Mouse (Mus musculus) forebrain, embryonic 15.5 days (tissue): ENCODE measurements around the gene Mrtfa. TPM values are rescaled to one million over a fixed set of nuclear protein-coding genes. Genes with fewer than 3 reads are reported as not detected.
A peak's percentile ranks its signal among the peaks of the same experiment; 100 is the strongest.

Source experiments
- ATAC-seq: fragments of 200-750 bp; cut with Nextera tagmentation; replicated peaks from 2 replicates; pipeline ENCODE4 v1.8.0; 2017; ENCODE audit warnings: mild to moderate bottlenecking, moderate TSS enrichment, moderate library complexity
- H3K27ac ChIP-seq: fragments of 300-500 bp; sonication (generic); replicated peaks from 2 replicates; pipeline ENCODE4 v1.5.1; 2015; ENCODE audit warnings: mild to moderate bottlenecking, inconsistent platforms
- H3K27me3 ChIP-seq: fragments of 300-500 bp; sonication (generic); 2 replicates; pipeline ENCODE4 v1.6.1; 2015; ENCODE audit warnings: inconsistent platforms
- H3K36me3 ChIP-seq: fragments of 300-500 bp; sonication (generic); 2 replicates; pipeline ENCODE4 v1.6.1; 2015; ENCODE audit warnings: mild to moderate bottlenecking, inconsistent platforms
- H3K4me1 ChIP-seq: fragments of 300-500 bp; sonication (generic); 2 replicates; pipeline ENCODE4 v1.6.1; 2015; ENCODE audit warnings: inconsistent platforms
- H3K4me2 ChIP-seq: fragments of 300-500 bp; sonication (generic); replicated peaks from 2 replicates; pipeline ENCODE4 v1.6.1; 2015; ENCODE audit warnings: mild to moderate bottlenecking, inconsistent platforms
- H3K4me3 ChIP-seq: fragments of 300-500 bp; sonication (generic); 2 replicates; pipeline ENCODE4 v1.5.1; 2015; ENCODE audit warnings: mild to moderate bottlenecking, inconsistent platforms
- H3K9ac ChIP-seq: fragments of 300-500 bp; sonication (generic); replicated peaks from 2 replicates; pipeline ENCODE4 v1.6.1; 2015; ENCODE audit warnings: mild to moderate bottlenecking, inconsistent platforms
- H3K9me3 ChIP-seq: fragments of 300-500 bp; sonication (generic); 2 replicates; pipeline ENCODE4 v1.6.1; 2016; ENCODE audit warnings: inconsistent platforms
- WGBS: fragments of 180-500 bp; shearing (Covaris S2); methylation state at CpG from one replicate; pipeline ENCODE4 v1.1.7; 2015; ENCODE audit warnings: mixed read lengths; 5-methylcytosine and 5-hydroxymethylcytosine counted together
- polyA plus RNA-seq: library from polyadenylated mRNA; unstranded; fragments of >200 nt; fragmentation: Nextera tagmentation; extraction: Ambion mirVana; gene quantifications from 2 replicates; pipeline ENCODE4 v1.2.1, GENCODE M21; 2015

The Mrtfa gene
- polyA plus RNA-seq, 1 experiment from 2014 or later, result 24.1 TPM

DNA sequence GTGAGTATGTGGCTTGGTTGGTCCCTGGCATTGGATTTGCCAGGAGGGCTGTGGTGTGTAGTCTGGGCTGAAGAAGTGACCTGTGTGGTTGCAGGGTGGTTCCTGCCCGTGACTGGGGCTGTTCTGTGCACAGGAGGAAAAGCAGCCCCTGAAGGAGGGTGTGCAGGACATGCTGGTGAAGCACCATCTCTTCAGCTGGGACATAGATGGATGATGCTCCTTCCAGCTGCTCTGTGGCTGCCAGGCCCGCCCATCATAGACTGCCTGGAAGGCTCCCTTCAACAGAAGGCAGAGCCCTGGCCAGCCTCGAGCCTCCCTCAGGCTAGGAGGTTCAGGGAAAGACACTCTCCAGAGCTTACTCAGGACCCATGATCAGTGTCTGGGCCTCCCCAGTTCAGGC, 179.0 kb downstream of the Mrtfa start:
- Histone ChIP-seq H3K27me3 (no peaks in the 10 kb centered on the region), H3K4me1 (no peaks in the 10 kb centered on the region), H3K27ac (no peak overlapping the region), H3K9me3 (no peaks in the 10 kb centered on the region), H3K4me2 (no peak overlapping the region), H3K36me3 (peaks cover 58% of the 10 kb centered on the region), H3K9ac (no peak overlapping the region), H3K4me3 (no peak overlapping the region)
- WGBS, result 86% methylated on average over 3 of the region's 3 CpGs
- no peak for ATAC-seq

DNA sequence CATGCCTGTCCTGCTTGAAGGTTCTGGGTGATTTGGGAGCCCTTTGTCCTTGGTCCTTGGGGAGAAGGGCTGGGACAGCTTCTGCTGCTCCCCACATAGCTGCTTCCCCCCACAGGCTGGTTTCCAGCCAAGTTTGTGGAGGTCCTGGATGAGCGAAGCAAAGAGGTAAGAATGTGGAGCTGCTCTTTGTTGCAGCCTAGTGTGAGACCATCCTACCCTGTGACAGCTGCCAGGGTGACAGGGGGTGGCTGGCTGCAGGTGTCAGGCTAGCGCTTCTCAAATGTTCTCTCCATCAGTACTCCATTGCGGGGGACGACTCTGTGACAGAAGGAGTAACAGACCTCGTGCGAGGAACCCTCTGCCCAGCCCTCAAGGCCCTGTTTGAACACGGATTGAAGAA, 180.4 kb downstream of the Mrtfa start:
- H3K4me2 ChIP-seq, result no peak overlapping the region
- H3K9ac ChIP-seq, result no peak overlapping the region
- no peak overlapping the region for H3K4me3 ChIP-seq
- H3K27me3 ChIP-seq, result no peaks in the 10 kb centered on the region
- H3K9me3 ChIP-seq, result no peaks in the 10 kb centered on the region
- peak overlapping the region; percentile 25; the same call in 1 of the 2 replicates for H3K27ac ChIP-seq
- no peak for ATAC-seq
- peaks cover 48% of the 10 kb centered on the region for H3K36me3 ChIP-seq
- no peaks in the 10 kb centered on the region for H3K4me1 ChIP-seq
- WGBS, result 85% methylated on average over 7 of the region's 7 CpGs

DNA sequence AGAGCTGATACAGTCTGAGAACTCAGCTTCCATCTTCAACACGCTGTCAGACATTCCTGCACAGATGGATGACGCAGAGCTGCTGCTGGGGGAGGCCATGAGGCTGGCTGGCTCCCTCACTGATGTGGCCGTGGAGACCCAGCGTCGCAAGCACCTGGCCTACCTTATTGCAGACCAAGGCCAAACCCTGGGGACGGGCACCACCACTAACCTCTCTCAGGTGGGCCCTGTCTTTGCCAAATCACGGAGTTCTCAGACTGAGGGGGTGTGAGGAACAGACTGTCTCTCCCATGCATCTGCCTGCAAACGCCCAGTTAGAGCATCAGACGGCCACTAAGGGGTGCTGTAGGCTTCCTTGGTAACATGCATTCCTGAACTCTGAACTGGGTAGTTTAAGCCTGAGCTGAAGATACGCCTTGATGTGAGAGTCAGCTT, 181.9 kb downstream of the Mrtfa start:
- Histone ChIP-seq H3K4me1 (no peaks in the 10 kb centered on the region), H3K27ac (no peak overlapping the region), H3K4me2 (no peak overlapping the region), H3K9me3 (no peaks in the 10 kb centered on the region), H3K27me3 (no peaks in the 10 kb centered on the region), H3K9ac (no peak overlapping the region), H3K4me3 (no peak overlapping the region), H3K36me3 (peaks cover 42% of the 10 kb centered on the region)
- 63% methylated on average over 10 of the region's 10 CpGs for WGBS
- no peak for ATAC-seq

DNA sequence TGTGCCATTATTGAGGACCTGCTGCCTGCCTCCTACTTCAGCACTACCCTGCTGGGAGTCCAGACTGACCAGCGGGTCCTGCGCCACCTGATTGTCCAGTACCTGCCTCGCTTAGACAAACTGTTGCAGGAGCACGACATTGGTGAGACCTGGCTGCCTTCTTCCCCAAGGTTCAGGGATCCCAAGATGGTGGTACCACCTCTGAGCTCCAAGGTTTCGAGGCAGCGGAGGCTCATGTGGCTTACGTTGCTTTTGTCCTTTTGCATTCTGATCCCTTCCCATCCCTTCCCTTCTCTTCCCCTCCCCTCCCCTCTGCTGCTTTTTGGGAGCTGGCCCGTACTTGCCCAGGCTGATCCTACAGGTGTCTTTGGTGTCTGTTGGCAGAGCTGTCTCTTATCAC, 182.7 kb downstream of the Mrtfa start:
- peaks cover 39% of the 10 kb centered on the region for H3K36me3 ChIP-seq
- H3K4me3 ChIP-seq, result no peak overlapping the region
- H3K9ac ChIP-seq, result no peak overlapping the region
- H3K27ac ChIP-seq, result no peak overlapping the region
- H3K4me1 ChIP-seq, result no peaks in the 10 kb centered on the region
- H3K4me2 ChIP-seq, result no peak overlapping the region
- no peak for ATAC-seq
- 92% methylated on average over 8 of the region's 8 CpGs for WGBS
- no peaks in the 10 kb centered on the region for H3K27me3 ChIP-seq
- no peaks in the 10 kb centered on the region for H3K9me3 ChIP-seq

DNA sequence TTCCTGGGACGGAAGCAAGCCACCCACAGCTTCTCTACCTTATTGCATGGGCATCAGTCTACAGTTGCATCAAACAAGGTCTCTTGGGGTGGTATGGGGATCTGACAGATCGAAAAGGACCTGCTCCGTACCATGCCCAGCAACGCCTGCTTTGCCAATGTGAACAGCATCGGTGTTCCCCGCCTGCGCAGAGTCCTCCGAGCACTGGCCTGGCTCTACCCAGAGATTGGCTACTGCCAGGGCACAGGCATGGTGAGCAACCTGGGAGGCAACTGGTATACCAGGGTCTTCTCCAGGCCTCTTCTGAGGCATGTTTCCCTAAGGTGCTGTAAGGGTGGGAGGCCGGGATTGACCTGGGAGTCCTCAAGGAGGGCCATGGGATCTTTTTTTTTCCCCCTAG, 183.2 kb downstream of the Mrtfa start:
- H3K9me3 ChIP-seq, result no peaks in the 10 kb centered on the region
- ATAC-seq, result no peak
- H3K27ac ChIP-seq, result no peak overlapping the region
- no peak overlapping the region for H3K4me2 ChIP-seq
- no peaks in the 10 kb centered on the region for H3K27me3 ChIP-seq
- 94% methylated on average over 9 of the region's 9 CpGs for WGBS
- no peak overlapping the region for H3K4me3 ChIP-seq
- H3K9ac ChIP-seq, result no peak overlapping the region
- H3K36me3 ChIP-seq, result peaks cover 34% of the 10 kb centered on the region
- H3K4me1 ChIP-seq, result no peaks in the 10 kb centered on the region

DNA sequence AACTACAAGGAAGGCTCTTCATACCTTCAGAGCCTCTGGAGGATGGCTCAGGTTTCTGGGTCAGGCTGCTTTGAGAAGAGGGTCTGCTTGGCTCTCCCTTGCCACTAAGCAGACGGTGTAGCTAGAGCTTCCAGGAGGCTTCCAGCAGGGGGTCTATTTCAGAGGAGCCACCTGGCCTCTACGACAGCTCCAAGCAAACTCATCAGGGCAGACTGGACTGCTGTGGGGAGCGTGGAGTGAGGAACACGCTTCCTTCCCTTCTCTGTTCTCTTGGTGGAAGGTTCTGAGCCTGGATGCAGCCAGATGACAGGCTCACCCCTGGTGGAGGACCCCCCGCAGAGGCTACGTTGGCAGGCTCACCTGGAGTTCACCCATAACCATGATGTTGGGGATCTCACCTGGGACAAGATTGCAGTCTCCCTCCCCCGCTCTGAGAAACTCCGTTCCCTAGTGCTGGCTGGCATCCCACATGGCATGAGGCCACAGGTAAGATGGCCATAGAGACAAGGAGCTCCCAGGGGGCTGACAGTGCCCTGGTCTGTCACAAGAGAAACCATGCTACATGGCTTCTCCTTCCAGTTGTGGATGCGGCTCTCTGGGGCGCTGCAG, 184.3 kb downstream of the Mrtfa start:
- Histone ChIP-seq H3K27ac (no peak overlapping the region), H3K4me1 (no peaks in the 10 kb centered on the region), H3K9ac (no peak overlapping the region), H3K36me3 (peaks cover 28% of the 10 kb centered on the region), H3K4me3 (no peak overlapping the region), H3K4me2 (no peak overlapping the region), H3K9me3 (no peaks in the 10 kb centered on the region), H3K27me3 (no peaks in the 10 kb centered on the region)
- no peak for ATAC-seq
- 89% methylated on average over 10 of the region's 10 CpGs for WGBS

DNA sequence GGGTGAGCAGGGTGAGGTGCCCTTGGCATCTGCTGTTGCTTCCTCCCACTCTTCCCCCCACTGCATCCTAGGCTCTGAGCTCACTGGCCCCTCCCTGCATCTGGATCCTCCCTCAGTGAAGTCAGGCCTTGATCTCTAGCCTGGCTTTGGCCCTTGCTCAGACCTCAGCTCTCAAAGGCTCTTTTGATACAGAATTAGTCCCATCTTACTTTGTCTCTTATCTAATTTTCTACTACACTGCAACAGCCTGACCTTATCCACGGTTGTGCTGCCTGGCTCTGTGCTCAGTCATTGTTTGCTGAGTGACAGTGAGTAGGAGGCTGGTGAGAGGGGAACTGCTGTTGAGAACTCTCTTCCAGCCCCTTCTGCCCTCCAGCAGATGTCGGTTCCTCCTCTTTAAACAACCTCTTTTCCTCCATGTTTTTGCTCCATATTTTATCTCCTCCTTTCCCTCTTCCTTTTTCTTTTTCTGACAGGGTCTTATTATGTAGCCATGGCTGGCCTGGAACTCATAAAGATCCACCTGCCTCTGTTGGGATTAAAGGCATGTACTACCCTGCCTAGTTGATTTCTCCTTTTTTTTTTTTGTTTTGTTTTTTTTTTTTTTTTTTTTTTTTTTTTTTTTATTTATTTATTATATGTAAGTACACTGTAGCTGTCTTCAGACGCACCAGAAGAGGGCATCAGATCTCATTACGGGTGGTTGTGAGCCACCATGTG, 190.0 kb downstream of the Mrtfa start:
- 54% methylated on average over 4 of the region's 4 CpGs for WGBS
- no peak for ATAC-seq
- H3K4me3 ChIP-seq, result no peak overlapping the region
- no peaks in the 10 kb centered on the region for H3K27me3 ChIP-seq
- H3K9me3 ChIP-seq, result no peaks in the 10 kb centered on the region
- peaks cover 7% of the 10 kb centered on the region; the same call in 1 of the 2 replicates for H3K36me3 ChIP-seq
- H3K27ac ChIP-seq, result no peak overlapping the region
- no peak overlapping the region for H3K9ac ChIP-seq
- H3K4me1 ChIP-seq, result peaks cover 3% of the 10 kb centered on the region; the same call in 1 of the 2 replicates
- H3K4me2 ChIP-seq, result no peak overlapping the region

DNA sequence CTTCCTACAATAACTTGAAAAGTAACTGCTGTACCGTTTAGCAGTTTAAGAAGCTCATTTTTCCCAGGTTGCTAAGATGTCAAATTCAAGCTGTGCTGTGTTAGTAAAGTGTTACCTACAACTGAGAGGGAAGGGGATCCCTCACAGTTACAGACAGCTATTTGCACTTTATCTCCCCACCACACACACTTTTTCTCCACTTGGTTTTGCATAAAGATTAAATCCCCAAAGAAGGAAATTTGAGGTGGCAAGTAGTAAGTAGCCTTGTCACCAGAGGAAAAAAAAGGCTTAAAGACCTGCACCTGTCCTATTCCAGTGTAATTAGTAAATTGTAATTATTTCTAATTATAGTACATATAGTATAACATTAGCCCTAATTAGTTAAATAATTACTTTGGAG, 193.5 kb downstream of the Mrtfa start:
- Histone ChIP-seq H3K27ac (no peak overlapping the region), H3K9me3 (no peaks in the 10 kb centered on the region), H3K4me2 (no peak overlapping the region), H3K4me3 (no peak overlapping the region), H3K27me3 (no peaks in the 10 kb centered on the region), H3K4me1 (peaks cover 3% of the 10 kb centered on the region; the same call in 1 of the 2 replicates), H3K36me3 (no peaks in the 10 kb centered on the region), H3K9ac (no peak overlapping the region)
- whole genome bisulfite sequencing, result 67% methylated on average over 1 of the region's 1 CpGs
- no peak for ATAC-seq

DNA sequence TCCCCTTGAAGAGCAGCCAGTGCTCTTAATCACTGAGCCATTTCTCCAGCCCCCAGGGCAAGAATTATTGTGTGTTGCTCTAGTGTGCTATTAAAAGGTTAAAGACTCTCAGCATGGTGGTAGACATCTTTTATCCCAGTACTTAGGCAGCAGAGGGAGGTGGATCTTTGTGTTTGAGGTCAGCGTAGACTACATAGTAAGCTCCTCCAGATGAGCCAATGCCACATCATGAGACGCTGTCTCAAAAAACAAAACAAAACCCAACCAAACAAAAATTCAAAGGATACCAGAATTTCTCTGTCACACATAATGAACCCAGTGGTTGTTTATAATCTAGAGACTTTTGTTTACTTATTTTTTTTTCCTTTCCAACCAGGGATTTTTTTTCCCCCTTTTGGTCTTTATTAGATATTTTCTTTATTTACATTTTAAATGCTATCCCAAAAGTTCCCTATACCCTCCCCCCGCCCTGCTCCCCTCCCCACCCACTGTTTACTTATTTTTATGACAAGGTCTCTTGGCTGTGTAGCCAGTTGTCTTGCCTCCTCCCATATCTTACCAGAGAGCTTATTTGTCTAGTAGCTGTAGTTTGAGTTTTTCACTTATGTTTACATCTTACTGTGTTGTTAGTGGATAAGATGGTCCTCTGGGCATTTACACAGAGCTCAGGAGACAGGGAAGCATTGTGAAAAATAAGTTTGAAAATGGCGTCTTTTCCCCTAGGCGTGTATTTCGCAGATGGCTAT, 194.3 kb downstream of the Mrtfa start:
- H3K4me2 ChIP-seq, result no peak overlapping the region
- H3K27ac ChIP-seq, result no peak overlapping the region
- H3K9me3 ChIP-seq, result no peaks in the 10 kb centered on the region
- peaks cover 3% of the 10 kb centered on the region; the same call in 1 of the 2 replicates for H3K4me1 ChIP-seq
- 81% methylated on average over 6 of the region's 6 CpGs for WGBS
- H3K9ac ChIP-seq, result no peak overlapping the region
- no peak for ATAC-seq
- no peaks in the 10 kb centered on the region for H3K27me3 ChIP-seq
- H3K36me3 ChIP-seq, result no peaks in the 10 kb centered on the region
- no peak overlapping the region for H3K4me3 ChIP-seq

DNA sequence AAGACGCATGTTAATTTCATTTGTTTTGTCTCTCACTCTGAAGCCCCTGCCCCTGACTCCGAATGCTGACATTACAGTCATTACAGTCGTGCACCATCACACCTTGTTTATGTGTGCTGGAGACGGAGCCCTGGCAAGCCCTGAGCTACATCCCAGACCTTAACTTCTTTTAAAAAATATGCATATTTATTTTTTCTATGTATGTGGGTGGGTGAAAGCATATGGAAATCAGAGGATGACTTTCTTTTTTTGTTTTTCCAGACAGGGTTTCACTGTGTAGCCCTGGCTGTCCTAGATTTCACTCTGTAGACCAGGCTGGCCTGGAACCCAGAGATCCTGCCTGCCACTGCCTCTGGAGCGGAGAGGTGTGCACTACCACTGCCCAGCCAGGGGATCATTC, 195.6 kb downstream of the Mrtfa start:
- no peaks in the 10 kb centered on the region for H3K27me3 ChIP-seq
- no peak overlapping the region for H3K27ac ChIP-seq
- H3K9me3 ChIP-seq, result no peaks in the 10 kb centered on the region
- H3K4me1 ChIP-seq, result no peaks in the 10 kb centered on the region
- no peaks in the 10 kb centered on the region for H3K36me3 ChIP-seq
- no peak overlapping the region for H3K4me2 ChIP-seq
- no peak for ATAC-seq
- no peak overlapping the region for H3K4me3 ChIP-seq
- H3K9ac ChIP-seq, result no peak overlapping the region
- whole genome bisulfite sequencing, result 90% methylated on average over 5 of the region's 5 CpGs

DNA sequence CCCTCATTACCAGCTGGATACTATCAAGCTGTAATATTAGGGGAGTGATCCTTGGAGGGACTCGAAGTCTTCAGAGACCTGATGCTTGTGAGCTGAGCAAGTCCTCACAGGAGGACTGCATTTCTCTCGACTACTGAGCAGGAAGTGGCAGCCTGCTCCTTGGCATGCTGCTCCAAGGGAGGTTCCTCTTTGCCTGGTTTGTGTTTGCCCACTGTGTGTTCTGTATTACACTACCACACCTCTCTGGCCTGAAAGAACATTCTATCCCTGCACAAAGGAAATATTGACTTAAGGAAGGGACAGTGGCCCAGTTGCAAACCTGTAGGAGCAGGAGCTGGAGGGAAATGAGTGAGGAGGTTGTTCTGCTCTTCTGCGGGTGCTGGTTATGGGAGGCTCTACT, 200.8 kb downstream of the Mrtfa start:
- Histone ChIP-seq H3K9me3 (no peaks in the 10 kb centered on the region), H3K4me3 (no peak overlapping the region), H3K27ac (no peak overlapping the region), H3K4me2 (no peak overlapping the region), H3K4me1 (no peaks in the 10 kb centered on the region), H3K9ac (no peak overlapping the region), H3K36me3 (no peaks in the 10 kb centered on the region), H3K27me3 (no peaks in the 10 kb centered on the region)
- no peak for ATAC-seq
- 85% methylated on average over 3 of the region's 3 CpGs for WGBS

DNA sequence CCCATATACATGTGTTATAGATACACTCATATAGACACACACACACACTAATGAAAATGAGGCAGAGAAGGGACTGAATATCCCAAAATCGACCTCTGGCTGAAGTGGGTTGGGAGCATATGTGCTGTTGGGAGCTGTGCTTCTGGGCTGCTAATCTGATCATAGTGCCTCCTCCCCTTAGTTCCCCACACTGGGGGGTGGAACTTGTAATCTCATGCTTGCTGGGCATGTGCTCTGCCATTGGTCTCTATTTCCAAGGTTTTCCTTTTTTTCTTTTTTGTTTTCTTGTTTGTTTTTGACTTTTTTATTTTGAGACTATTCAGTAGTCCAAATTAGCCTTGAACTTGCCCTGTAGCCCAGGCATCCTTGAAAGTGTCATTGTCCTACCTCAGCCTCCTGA, 202.2 kb downstream of the Mrtfa start:
- no peaks in the 10 kb centered on the region for H3K27me3 ChIP-seq
- 44% methylated on average over 1 of the region's 1 CpGs for WGBS
- no peak overlapping the region for H3K27ac ChIP-seq
- H3K4me2 ChIP-seq, result no peak overlapping the region
- no peak for ATAC-seq
- H3K9ac ChIP-seq, result no peak overlapping the region
- no peaks in the 10 kb centered on the region for H3K9me3 ChIP-seq
- H3K4me1 ChIP-seq, result no peaks in the 10 kb centered on the region
- no peak overlapping the region for H3K4me3 ChIP-seq
- no peaks in the 10 kb centered on the region for H3K36me3 ChIP-seq
